Mouse (Mus musculus) hindbrain, embryonic 11.5 days (tissue): ENCODE measurements around the gene Cbx7. TPM values are rescaled to one million over a fixed set of nuclear protein-coding genes. Genes with fewer than 3 reads are reported as not detected.
"Not testable (repeated sequence)": the region's sequence is repeated elsewhere in the genome, so short reads cannot be mapped to it uniquely, and the experiment has no call there.

Experiments used
- ATAC-seq: fragments of 200-750 bp; cut with Nextera tagmentation; 2 replicates; pipeline ENCODE4 v1.8.0; 2017; ENCODE audit warnings: mild to moderate bottlenecking, moderate TSS enrichment, moderate library complexity; ENCODE audit not compliant: low FRiP score
- DNase-seq: peaks from one replicate; pipeline ENCODE4 v3.0.0-alpha.2; 2015; ENCODE audit warnings: low spot score
- H3K27ac ChIP-seq: fragments of 300-500 bp; sonication (generic); 2 replicates; pipeline ENCODE4 v1.5.1; 2014; ENCODE audit warnings: mild to moderate bottlenecking, low read depth, low read length
- H3K27me3 ChIP-seq: fragments of 300-500 bp; sonication (generic); 2 replicates; pipeline ENCODE4 v1.6.1; 2014; ENCODE audit warnings: mild to moderate bottlenecking, low read length, moderate library complexity, mixed read lengths; ENCODE audit not compliant: control insufficient read depth, insufficient read depth
- H3K36me3 ChIP-seq: fragments of 300-500 bp; sonication (generic); 2 replicates; pipeline ENCODE4 v1.6.1; 2014; ENCODE audit warnings: mild to moderate bottlenecking, low read length, moderate library complexity, mixed read lengths; ENCODE audit not compliant: control insufficient read depth, insufficient read depth
- H3K4me1 ChIP-seq: fragments of 300-500 bp; sonication (generic); replicated peaks from 2 replicates; pipeline ENCODE4 v1.6.1; 2014; ENCODE audit warnings: low read length, mixed read lengths; ENCODE audit not compliant: control insufficient read depth, insufficient read depth
- H3K4me2 ChIP-seq: fragments of 300-500 bp; sonication (generic); replicated peaks from 2 replicates; pipeline ENCODE4 v1.6.1; 2014; ENCODE audit warnings: mild to moderate bottlenecking, low read depth, low read length
- H3K4me3 ChIP-seq: fragments of 300-500 bp; sonication (generic); 2 replicates; pipeline ENCODE4 v1.5.1; 2014; ENCODE audit warnings: low read depth, low read length
- H3K9ac ChIP-seq: fragments of 300-500 bp; sonication (generic); 2 replicates; pipeline ENCODE4 v1.6.1; 2014; ENCODE audit warnings: low read depth, low read length
- H3K9me3 ChIP-seq: fragments of 300-500 bp; sonication (generic); 2 replicates; pipeline ENCODE4 v1.6.1; 2016; ENCODE audit warnings: low read length; ENCODE audit not compliant: control insufficient read depth
- WGBS: fragments of 180-500 bp; shearing (Covaris S2); extraction: QIAGEN DNeasy Blood & Tissue Kit; methylation state at CpG from one replicate; pipeline ENCODE4 v1.1.7; 2014; 5-methylcytosine and 5-hydroxymethylcytosine counted together
- polyA plus RNA-seq: library from polyadenylated mRNA; unstranded; fragments of >200 nt; fragmentation: Nextera tagmentation; extraction: Ambion mirVana; gene quantifications from 2 replicates; pipeline ENCODE4 v1.2.1, GENCODE M21; 2014

The Cbx7 gene
- polyA plus RNA-seq, 1 experiment from 2014 or later = 1.7 TPM

DNA sequence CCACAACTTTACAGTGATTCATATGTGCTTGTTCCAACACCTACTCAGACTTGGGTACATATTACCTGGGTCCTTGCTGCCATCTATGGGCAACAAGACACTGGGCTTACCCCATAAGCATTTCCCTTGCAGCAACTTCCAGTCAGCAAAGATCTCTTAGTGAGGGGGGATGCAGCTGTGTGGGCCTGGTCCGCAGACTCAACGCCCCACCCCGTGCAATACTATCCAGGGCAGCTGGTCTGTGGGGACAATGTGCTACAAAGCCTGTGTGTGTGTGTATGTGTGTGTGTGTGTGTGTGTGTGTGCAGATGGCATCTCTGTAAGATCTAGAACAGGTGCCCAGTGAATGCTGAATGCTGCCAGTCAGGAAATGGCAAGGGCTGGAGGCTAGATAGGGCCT, 56.6 kb downstream of the Cbx7 start:
- Histone ChIP-seq H3K9ac (no peak overlapping the region), H3K9me3 (no peaks in the 10 kb centered on the region), H3K27ac (no peak overlapping the region), H3K4me2 (no peak overlapping the region), H3K36me3 (no peaks in the 10 kb centered on the region), H3K27me3 (no peaks in the 10 kb centered on the region), H3K4me1 (no peaks in the 10 kb centered on the region), H3K4me3 (no peak overlapping the region)
- no peak for ATAC-seq
- DNase-seq = no peak
- WGBS = 87% methylated on average over 3 of the region's 3 CpGs

DNA sequence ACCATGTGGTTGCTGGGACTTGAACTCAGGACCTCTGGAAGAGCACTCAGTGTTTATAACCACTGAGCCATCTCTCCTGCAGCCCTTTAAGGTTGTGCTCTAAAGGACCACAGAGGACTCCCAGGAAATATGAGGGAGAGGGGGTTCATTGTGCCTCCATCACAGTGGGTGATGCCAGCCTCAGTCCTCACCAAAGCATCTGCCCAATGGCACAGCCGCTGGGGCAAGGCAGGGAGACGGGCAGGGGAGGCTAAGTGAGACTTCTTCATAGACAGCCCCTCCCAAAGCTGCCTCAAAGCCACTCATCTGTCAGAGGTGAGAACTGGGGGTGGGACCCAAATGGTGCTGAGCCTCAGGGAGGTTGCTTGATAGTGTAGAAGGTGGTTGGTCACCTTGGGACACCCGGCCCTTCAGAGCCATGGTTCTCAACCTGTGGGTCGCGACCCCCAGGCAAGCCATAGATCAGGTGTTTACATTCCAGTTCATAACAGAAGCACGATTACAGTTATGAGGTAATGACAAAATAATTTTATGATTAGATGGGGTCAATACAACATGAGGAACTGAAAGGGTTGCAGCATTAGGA, 57.1 kb downstream of the Cbx7 start:
- Histone ChIP-seq H3K4me3 (no peak overlapping the region), H3K9me3 (no peaks in the 10 kb centered on the region), H3K9ac (no peak overlapping the region), H3K27me3 (no peaks in the 10 kb centered on the region), H3K4me1 (no peaks in the 10 kb centered on the region), H3K4me2 (no peak overlapping the region), H3K36me3 (no peaks in the 10 kb centered on the region), H3K27ac (no peak overlapping the region)
- WGBS = 89% methylated on average over 6 of the region's 6 CpGs
- no peak for DNase-seq
- ATAC-seq = no peak

DNA sequence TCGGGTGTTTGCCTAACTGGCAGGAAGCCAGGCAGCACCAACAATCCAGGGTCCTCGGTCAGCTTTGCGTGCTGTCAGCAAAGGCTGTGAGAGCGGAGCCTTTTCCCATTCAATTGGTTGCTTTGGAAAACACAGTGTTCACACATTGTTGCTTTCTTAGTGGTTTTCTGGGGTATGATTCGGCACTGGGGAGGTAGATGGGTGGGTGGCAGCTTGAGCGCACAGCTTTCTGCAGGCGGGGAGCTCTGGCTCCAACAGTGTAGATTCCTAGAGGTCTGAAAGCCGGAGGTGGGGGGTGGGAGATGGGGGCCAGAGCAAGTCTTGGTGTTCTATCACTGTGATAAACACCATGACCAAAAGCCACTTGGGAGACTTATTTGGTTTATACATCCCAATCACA, 59.6 kb downstream of the Cbx7 start:
- no peaks in the 10 kb centered on the region for H3K9me3 ChIP-seq
- H3K4me1 ChIP-seq = no peaks in the 10 kb centered on the region
- WGBS = 87% methylated on average over 8 of the region's 8 CpGs
- no peak overlapping the region for H3K9ac ChIP-seq
- H3K27ac ChIP-seq = no peak overlapping the region
- H3K4me2 ChIP-seq = no peak overlapping the region
- ATAC-seq (no peak), DNase-seq (no peak)
- no peak overlapping the region for H3K4me3 ChIP-seq
- no peaks in the 10 kb centered on the region for H3K27me3 ChIP-seq
- H3K36me3 ChIP-seq = no peaks in the 10 kb centered on the region

DNA sequence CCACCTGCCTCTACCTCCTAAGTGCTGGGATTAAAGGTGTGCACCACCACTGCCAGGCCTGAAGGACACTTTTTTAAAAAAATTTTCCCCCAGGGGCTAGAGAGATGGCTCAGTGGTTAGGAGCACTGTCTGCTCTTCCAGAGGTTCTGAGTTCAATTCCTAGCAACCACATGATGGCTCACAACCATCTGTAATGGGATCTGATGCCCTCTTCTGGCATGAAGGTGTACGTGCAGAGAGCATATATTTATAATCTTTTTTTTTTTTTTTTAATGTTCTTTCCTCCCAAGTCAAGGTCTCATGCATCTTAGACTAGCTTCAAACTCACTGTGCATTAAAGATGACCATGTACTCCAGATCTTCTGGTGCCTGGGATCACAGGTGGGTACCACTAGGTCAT, 60.1 kb downstream of the Cbx7 start:
- WGBS = 72% methylated on average over 1 of the region's 1 CpGs
- not testable (repeated sequence) for ATAC-seq, H3K36me3 ChIP-seq

DNA sequence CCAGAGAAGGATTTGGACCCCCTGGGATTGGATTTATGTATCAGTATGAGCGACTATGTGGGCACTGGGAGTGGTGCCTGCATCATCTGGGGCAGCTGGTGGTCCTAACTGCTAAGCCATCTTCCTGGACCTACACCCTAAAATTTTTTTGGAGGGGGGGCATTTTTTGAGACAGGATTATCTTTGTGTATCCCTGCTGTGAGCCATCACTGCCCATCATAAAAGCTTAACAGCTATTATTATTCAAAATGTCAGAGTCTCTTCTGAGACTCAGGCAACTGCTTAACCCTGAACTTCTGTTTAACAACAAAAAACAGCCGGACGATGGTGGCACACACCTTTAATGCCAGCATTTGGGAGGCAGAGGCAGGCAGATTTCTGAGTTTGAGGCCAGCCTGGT, 61.9 kb downstream of the Cbx7 start:
- H3K9me3 ChIP-seq, ATAC-seq, H3K27ac ChIP-seq, H3K4me2 ChIP-seq, H3K27me3 ChIP-seq, H3K4me3 ChIP-seq, H3K4me1 ChIP-seq, H3K9ac ChIP-seq, H3K36me3 ChIP-seq, DNase-seq: not testable (repeated sequence)
- WGBS = 91% methylated on average over 3 of the region's 3 CpGs

More for the DNA sequence above, 60.1 kb downstream of the Cbx7 start:
- not testable (repeated sequence) for H3K4me3 ChIP-seq, H3K9ac ChIP-seq, H3K27ac ChIP-seq, H3K4me1 ChIP-seq, H3K9me3 ChIP-seq, H3K27me3 ChIP-seq, DNase-seq, H3K4me2 ChIP-seq

DNA sequence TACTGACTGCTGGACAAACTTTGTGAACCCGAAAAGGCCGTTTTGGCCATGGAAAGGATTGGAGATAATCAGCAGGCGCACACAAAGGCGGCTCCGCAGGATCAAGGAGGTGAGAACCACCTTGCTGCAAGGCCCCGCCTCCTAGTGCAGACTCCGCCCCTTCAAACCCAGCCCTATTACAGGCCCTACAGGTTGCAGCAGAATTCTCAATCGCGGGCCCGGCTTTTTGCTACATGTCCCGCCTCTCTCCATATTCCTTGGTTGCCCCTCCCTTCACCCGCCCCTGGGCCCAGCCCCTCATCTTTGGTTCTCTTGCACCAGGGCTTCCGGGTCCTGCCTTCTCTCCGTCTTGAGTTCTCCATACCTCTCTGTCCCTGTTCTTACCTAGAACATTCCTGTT, 64.1 kb downstream of the Cbx7 start:
- Histone ChIP-seq H3K4me1 (no peaks in the 10 kb centered on the region), H3K27ac (no peak overlapping the region), H3K9ac (no peak overlapping the region), H3K4me3 (no peak overlapping the region), H3K36me3 (no peaks in the 10 kb centered on the region), H3K4me2 (no peak overlapping the region), H3K9me3 (no peaks in the 10 kb centered on the region), H3K27me3 (no peaks in the 10 kb centered on the region)
- no peak for DNase-seq
- 44% methylated on average over 14 of the region's 14 CpGs for WGBS
- ATAC-seq = no peak

DNA sequence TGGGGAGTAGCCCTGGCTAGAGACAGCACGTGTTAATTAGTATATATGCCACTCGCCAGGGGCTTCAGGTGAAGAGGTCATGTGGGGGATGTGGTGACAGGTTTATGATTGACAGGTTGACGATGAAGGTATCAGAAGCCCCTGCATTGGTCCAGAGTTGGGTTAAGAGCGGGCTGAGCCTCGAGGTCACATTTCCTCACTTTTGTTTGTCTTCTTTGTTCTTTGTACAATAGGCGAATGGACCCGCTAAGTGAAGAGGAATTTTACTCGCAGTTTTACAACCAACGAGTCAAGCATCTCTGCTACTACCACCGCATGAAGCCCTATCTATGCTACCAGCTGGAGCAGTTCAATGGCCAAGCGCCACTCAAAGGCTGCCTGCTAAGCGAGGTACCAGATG, 65.7 kb downstream of the Cbx7 start:
- Histone ChIP-seq H3K36me3 (no peaks in the 10 kb centered on the region), H3K9me3 (no peaks in the 10 kb centered on the region), H3K9ac (no peak overlapping the region), H3K27me3 (no peaks in the 10 kb centered on the region), H3K4me1 (no peaks in the 10 kb centered on the region), H3K4me3 (no peak overlapping the region), H3K27ac (no peak overlapping the region), H3K4me2 (no peak overlapping the region)
- DNase-seq (no peak), ATAC-seq (no peak)
- WGBS = 57% methylated on average over 12 of the region's 12 CpGs

DNA sequence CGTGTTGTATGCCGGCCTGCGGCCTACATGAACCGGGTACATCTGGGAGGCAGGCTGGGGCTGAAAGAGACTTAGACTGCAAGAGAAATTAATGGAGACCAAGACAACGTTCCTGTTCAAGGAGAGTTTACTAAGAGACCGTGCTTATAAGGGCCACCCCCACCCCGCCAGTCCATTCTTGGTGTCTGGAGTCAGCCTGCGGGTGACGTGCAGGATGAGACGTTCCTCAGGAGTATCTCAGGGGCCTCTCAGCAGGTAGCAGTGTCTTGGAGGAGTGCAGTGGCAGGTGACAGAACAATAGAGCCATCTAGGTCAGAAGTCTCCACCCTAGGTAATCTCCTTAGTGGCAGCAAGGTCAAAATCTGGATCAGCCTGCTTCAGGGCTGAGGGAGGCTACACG, 66.2 kb downstream of the Cbx7 start:
- ATAC-seq, H3K27me3 ChIP-seq, H3K27ac ChIP-seq, H3K9ac ChIP-seq, H3K36me3 ChIP-seq, DNase-seq, H3K9me3 ChIP-seq, H3K4me1 ChIP-seq, H3K4me3 ChIP-seq, H3K4me2 ChIP-seq: not testable (repeated sequence)
- 87% methylated on average over 11 of the region's 11 CpGs for WGBS

DNA sequence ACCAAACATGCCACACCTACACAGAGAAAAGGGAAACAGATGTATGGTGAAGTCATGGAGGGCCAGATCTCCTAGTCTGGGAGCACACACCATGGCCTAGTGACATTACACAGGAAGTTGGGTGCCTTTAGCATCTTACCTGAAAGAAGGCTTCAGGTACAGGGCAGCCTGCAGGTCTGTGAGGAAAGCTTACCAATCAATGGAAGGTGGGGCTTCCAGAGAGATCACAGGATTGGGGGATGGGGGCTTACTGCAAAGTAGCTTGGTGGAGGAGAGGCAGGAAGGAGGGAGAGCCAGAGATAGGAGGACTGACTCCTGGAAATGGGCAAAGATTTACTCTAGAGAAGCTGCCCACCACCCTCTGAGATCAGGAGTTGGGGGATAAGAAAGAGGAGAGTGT, 67.0 kb downstream of the Cbx7 start:
- no peaks in the 10 kb centered on the region for H3K27me3 ChIP-seq
- no peak overlapping the region for H3K9ac ChIP-seq
- H3K27ac ChIP-seq = no peak overlapping the region
- no peak overlapping the region for H3K4me3 ChIP-seq
- no peaks in the 10 kb centered on the region for H3K9me3 ChIP-seq
- DNase-seq (no peak), ATAC-seq (no peak)
- no peaks in the 10 kb centered on the region for H3K36me3 ChIP-seq
- no peak overlapping the region for H3K4me2 ChIP-seq
- no peaks in the 10 kb centered on the region for H3K4me1 ChIP-seq
